7 mouse cellular contexts compared by ENCODE assay signal in the genomic region with DNA sequence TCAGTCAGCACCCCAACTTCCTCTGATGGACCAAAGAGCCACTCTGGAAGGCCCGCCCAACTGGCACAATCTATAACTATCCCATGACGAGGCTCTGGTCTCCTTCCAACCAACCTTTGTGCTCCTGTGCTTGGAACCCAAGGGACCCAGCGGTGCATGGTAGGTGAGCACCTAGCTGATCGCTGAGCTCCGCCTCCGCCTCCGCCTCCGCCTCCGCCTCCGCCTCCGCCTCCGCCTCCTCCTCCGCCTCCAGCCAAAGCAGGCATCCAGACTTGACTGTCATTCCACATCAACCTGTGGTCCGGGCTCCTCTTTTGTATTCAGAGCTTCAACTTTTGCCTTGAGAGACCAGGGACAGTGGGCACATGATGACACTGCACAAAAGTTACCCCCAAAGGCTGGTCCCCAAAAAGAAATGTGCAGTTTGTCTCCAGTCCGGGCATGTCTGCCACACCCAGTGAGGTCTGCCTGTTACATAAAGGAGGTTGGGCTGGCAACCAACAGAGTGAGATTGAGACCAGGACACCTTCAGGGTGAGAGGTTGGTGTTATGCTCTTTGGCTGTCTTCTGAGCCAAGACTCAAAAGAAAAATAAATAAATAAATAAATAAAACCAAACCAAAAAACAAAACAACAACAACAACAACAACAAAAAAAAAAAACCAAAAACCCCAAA.
A peak's percentile ranks its signal among the peaks of the same experiment; 100 is the strongest.
DNase-seq lines count a peak whose midpoint lies in the region; ATAC-seq and TF ChIP-seq lines count a peak whose summit lies in the region.

No protein-coding gene starts in this region.

- peaks cover 2 to 9% of the 10 kb centered on the region in 2 experiments; a peak in 1 of 4 replicates for H3K4me1 ChIP-seq in heart, embryonic 14.5 days (ENCODE audit: control insufficient read depth in 2 of 2, insufficient read depth in 2 of 2, low read length in 2 of 2)
- H3K4me1 ChIP-seq in limb, embryonic 11.5 days (ENCODE audit: control insufficient read depth, insufficient read depth, low read length), result no peaks in the 10 kb centered on the region
- peaks cover 2% of the 10 kb centered on the region; the same call in 1 of the 2 replicates for H3K4me1 ChIP-seq in small intestine, adult 2 months (ENCODE audit: control insufficient read depth, insufficient read depth, insufficient read length, low read length)

- 37% methylated on average over 15 of the region's 15 CpGs for WGBS in heart, embryonic 14.5 days
- 51% methylated on average over 13 of the region's 15 CpGs for WGBS in limb, embryonic 11.5 days
- 49% methylated on average over 15 of the region's 15 CpGs for WGBS in small intestine, adult 2 months

- peak; percentile 37; the same call in 1 of the 2 replicates for ATAC-seq in heart, embryonic 14.5 days (ENCODE audit: insufficient number of reproducible peaks, insufficient read depth, low FRiP score, low read depth)
- ATAC-seq in limb, embryonic 11.5 days (ENCODE audit: insufficient number of reproducible peaks, low FRiP score, low TSS enrichment, low read depth), result no peak

- H3K9me3 ChIP-seq in heart, embryonic 14.5 days (ENCODE audit: control insufficient read depth, low read length), result no peaks in the 10 kb centered on the region
- H3K9me3 ChIP-seq in limb, embryonic 11.5 days (ENCODE audit: control insufficient read depth, low read length), result no peaks in the 10 kb centered on the region

- TF ChIP-seq CTCF in small intestine, adult 2 months (IDR thresholded peaks at IDR 0.05; ENCODE audit: extremely low read depth, insufficient read length, insufficient replicate concordance, low read depth, low read length), result no peak
- no peak for TF ChIP-seq CTCF in layer of hippocampus, adult 2 months (conservative IDR thresholded peaks at IDR 0.05)

- TF ChIP-seq POLR2A in small intestine, adult 2 months (IDR thresholded peaks at IDR 0.05; ENCODE audit: low read depth, low read length), result no peak; the same call in 1 of the 2 replicates

- no peaks in the 10 kb centered on the region for H3K36me3 ChIP-seq in heart, embryonic 14.5 days (ENCODE audit: control insufficient read depth, insufficient read depth, low read length)
- H3K36me3 ChIP-seq in limb, embryonic 11.5 days (ENCODE audit: control insufficient read depth, insufficient read depth, low read length), result no peaks in the 10 kb centered on the region
- H3K36me3 ChIP-seq in small intestine, adult 2 months (ENCODE audit: control insufficient read depth, insufficient read depth, low read length), result no peaks in the 10 kb centered on the region

- H3K4me2 ChIP-seq in heart, embryonic 14.5 days (ENCODE audit: low read length), result peak overlapping the region; percentile 32
- H3K4me2 ChIP-seq in limb, embryonic 11.5 days (ENCODE audit: low read depth, severe bottlenecking), result no peak overlapping the region

- H3K4me3 ChIP-seq in heart, embryonic 14.5 days (ENCODE audit: control insufficient read depth in 1 of 2, insufficient read depth in 1 of 2, low read depth in 1 of 2, low read length in 2 of 2), result no peak overlapping the region
- H3K4me3 ChIP-seq in limb, embryonic 11.5 days (ENCODE audit: low read depth, low read length), result no peak overlapping the region
- H3K4me3 ChIP-seq in small intestine, adult 2 months (ENCODE audit: low read depth, low read length), result peak overlapping the region; percentile 61
- H3K4me3 ChIP-seq in layer of hippocampus, adult 2 months, result no peak overlapping the region

- DNase-seq in thymus, postnatal 10 days (ENCODE audit: low spot score in 2 of 2), result peak; percentile 23 to 25
- DNase-seq in thymus, adult 18-20 months, result no peak
- peak; percentile 39 for DNase-seq in limb, embryonic 11.5 days (ENCODE audit: low spot score)
- no peak for DNase-seq in layer of hippocampus, adult 2 months (ENCODE audit: low spot score in 2 of 2)
- no peak for DNase-seq in layer of hippocampus, postnatal 14 days (ENCODE audit: low spot score in 2 of 2)

- H3K9ac ChIP-seq in heart, embryonic 14.5 days (ENCODE audit: low read length), result no peak overlapping the region
- H3K9ac ChIP-seq in limb, embryonic 11.5 days (ENCODE audit: low read length), result no peak overlapping the region

- H3K27me3 ChIP-seq in heart, embryonic 14.5 days (ENCODE audit: control insufficient read depth, insufficient read depth, low read length), result no peaks in the 10 kb centered on the region
- no peaks in the 10 kb centered on the region for H3K27me3 ChIP-seq in limb, embryonic 11.5 days (ENCODE audit: control insufficient read depth, insufficient read depth, low read length)
- H3K27me3 ChIP-seq in small intestine, adult 2 months (ENCODE audit: control insufficient read depth, insufficient read depth, low read length), result no peaks in the 10 kb centered on the region

- no peak overlapping the region for H3K27ac ChIP-seq in heart, embryonic 14.5 days (replicated peaks in 1 of 2; ENCODE audit: control insufficient read depth in 1 of 2, insufficient read depth in 1 of 2, low read depth in 2 of 2, low read length in 2 of 2)
- H3K27ac ChIP-seq in limb, embryonic 11.5 days (replicated peaks; ENCODE audit: low read depth, low read length), result no peak overlapping the region
- H3K27ac ChIP-seq in small intestine, adult 2 months (ENCODE audit: insufficient read depth, low read depth, low read length), result no peak overlapping the region
- no peak overlapping the region for H3K27ac ChIP-seq in layer of hippocampus, adult 2 months

Comparison
In these comparisons a context has a peak if more than half of its experiments do, and no peak if none do; other contexts are left out.
1. DNase-seq: peak in thymus, postnatal 10 days (2 of 2) and limb, embryonic 11.5 days (single experiment); none in thymus, adult 18-20 months (0 of 2), layer of hippocampus, adult 2 months (0 of 2) and layer of hippocampus, postnatal 14 days (0 of 2).